ENCODE assay signal across 21 mouse cellular contexts in genomic region chr15:103362333-103362732, GRCm38 (mm10). TPM values are rescaled to one million over a fixed set of nuclear protein-coding genes. Genes with fewer than 3 reads are reported as not detected.
A peak's percentile ranks its signal among the peaks of the same experiment; 100 is the strongest.
DNase-seq lines count a peak whose midpoint lies in the region; ATAC-seq and TF ChIP-seq lines count a peak whose summit lies in the region.
"Had no signal": no experiment of that assay in that cellular context is flagged by ENCODE, and none has a peak within 500 bp of the region (broad histone marks: within the 10 kb centered on the region; RNA-seq: fewer than 3 reads in every experiment).

No protein-coding gene starts in this region.

- H3K9ac ChIP-seq in heart, embryonic 13.5 days = no peak overlapping the region
- no peak overlapping the region for H3K9ac ChIP-seq in liver, embryonic 12.5 days
- no peak overlapping the region for H3K9ac ChIP-seq in midbrain, embryonic 14.5 days (replicated peaks; ENCODE audit: low read length)
- H3K9ac ChIP-seq: embryonic facial prominence, embryonic 12.5 days; lung, embryonic 14.5 days; neural tube, embryonic 13.5 days had no signal

- TF ChIP-seq CTCF in brain, embryonic 14.5 days (IDR thresholded peaks at IDR 0.05; ENCODE audit: borderline replicate concordance, extremely low read depth, insufficient read depth, insufficient read length) = no peak

- H3K9me3 ChIP-seq in heart, embryonic 13.5 days = no peaks in the 10 kb centered on the region
- no peaks in the 10 kb centered on the region for H3K9me3 ChIP-seq in liver, embryonic 12.5 days (replicated peaks)
- H3K9me3 ChIP-seq in midbrain, embryonic 14.5 days (ENCODE audit: control insufficient read depth, low read length) = no peaks in the 10 kb centered on the region
- H3K9me3 ChIP-seq: embryonic facial prominence, embryonic 12.5 days; neural tube, embryonic 13.5 days had no signal

- TF ChIP-seq POLR2A in brain, embryonic 14.5 days (IDR thresholded peaks at IDR 0.05; ENCODE audit: borderline replicate concordance, extremely low read depth, insufficient read depth, insufficient read length, poor library complexity, severe bottlenecking) = no peak

- peaks cover 28% of the 10 kb centered on the region for H3K36me3 ChIP-seq in heart, embryonic 13.5 days
- H3K36me3 ChIP-seq in liver, embryonic 12.5 days = peaks cover 16% of the 10 kb centered on the region
- H3K36me3 ChIP-seq in midbrain, embryonic 14.5 days (ENCODE audit: control insufficient read depth, insufficient read depth, low read length) = no peaks in the 10 kb centered on the region
- H3K36me3 ChIP-seq: neural tube, embryonic 13.5 days had no signal

- no peak overlapping the region for H3K4me3 ChIP-seq in heart, embryonic 13.5 days
- H3K4me3 ChIP-seq in liver, embryonic 12.5 days = no peak overlapping the region
- H3K4me3 ChIP-seq in midbrain, embryonic 14.5 days (replicated peaks; ENCODE audit: low read depth, low read length) = no peak overlapping the region
- H3K4me3 ChIP-seq: embryonic facial prominence, embryonic 12.5 days; erythroblast, embryonic 14.5 days; neural tube, embryonic 13.5 days had no signal

- intact Hi-C loops in heart, postnatal 36 days (cut with DNase I) = no loop called here

- H3K27me3 ChIP-seq in heart, embryonic 13.5 days (replicated peaks) = no peaks in the 10 kb centered on the region
- H3K27me3 ChIP-seq in liver, embryonic 12.5 days (replicated peaks) = peaks cover 17% of the 10 kb centered on the region
- 0 out of 2 replicates have a peak, but pooled peaks cover 4% of the 10 kb centered on the region for H3K27me3 ChIP-seq in midbrain, embryonic 14.5 days (ENCODE audit: control insufficient read depth, insufficient read depth, low read length)
- H3K27me3 ChIP-seq: embryonic facial prominence, embryonic 12.5 days had no signal

- peaks cover 80% of the 10 kb centered on the region for H3K4me1 ChIP-seq in heart, embryonic 13.5 days
- H3K4me1 ChIP-seq in liver, embryonic 12.5 days = peaks cover 95% of the 10 kb centered on the region
- H3K4me1 ChIP-seq in midbrain, embryonic 14.5 days (ENCODE audit: control insufficient read depth, insufficient read depth, low read length) = peaks cover 13% of the 10 kb centered on the region

- ATAC-seq in heart, embryonic 13.5 days (ENCODE audit: extremely low read depth, insufficient number of reproducible peaks, low FRiP score, low TSS enrichment) = no peak
- peak; percentile 31; the same call in 1 of the 2 replicates for ATAC-seq in liver, embryonic 12.5 days
- ATAC-seq in megakaryocyte-erythroid progenitor cell, adult 5-6 weeks (replicated peaks; ENCODE audit: low FRiP score, low TSS enrichment, poor library complexity, severe bottlenecking) = peak; percentile 46
- ATAC-seq in midbrain, embryonic 14.5 days (ENCODE audit: low FRiP score, low TSS enrichment) = no peak
- ATAC-seq: forebrain, embryonic 14.5 days; hindbrain, embryonic 16.5 days; intestine, embryonic 16.5 days had no signal

- H3K4me2 ChIP-seq in heart, embryonic 13.5 days = no peak overlapping the region
- H3K4me2 ChIP-seq in liver, embryonic 12.5 days = peak overlapping the region; percentile 32; the same call in 1 of the 2 replicates
- H3K4me2 ChIP-seq in midbrain, embryonic 14.5 days (ENCODE audit: low read length) = no peak overlapping the region
- H3K4me2 ChIP-seq: embryonic facial prominence, embryonic 12.5 days; lung, embryonic 14.5 days; midbrain, embryonic 11.5 days; neural tube, embryonic 13.5 days had no signal

- no peak for DNase-seq in heart, postnatal 36 days
- peak; percentile 41 for DNase-seq in brain, embryonic 14.5 days (ENCODE audit: low read depth)
- no peak for DNase-seq in midbrain, embryonic 14.5 days
- DNase-seq in kidney, postnatal 10 days = no peak
- DNase-seq: B cell, adult 2 months; cerebellum, adult 9-11 months; lung, embryonic 14.5 days; lung, postnatal 36 days; thymus, postnatal 25 days had no signal

- peak overlapping the region; percentile 61 for H3K27ac ChIP-seq in heart, embryonic 13.5 days (replicated peaks)
- peak overlapping the region; percentile 33 for H3K27ac ChIP-seq in liver, embryonic 12.5 days
- H3K27ac ChIP-seq in midbrain, embryonic 14.5 days (replicated peaks; ENCODE audit: low read depth, low read length) = no peak overlapping the region
- H3K27ac ChIP-seq: embryonic facial prominence, embryonic 12.5 days; neural tube, embryonic 13.5 days had no signal

- WGBS in heart, embryonic 13.5 days = 65% methylated on average over 7 of the region's 7 CpGs
- WGBS in liver, embryonic 12.5 days (ENCODE audit: insufficient replicate concordance) = 20% methylated on average over 7 of the region's 7 CpGs
- 81% methylated on average over 6 of the region's 7 CpGs for WGBS in midbrain, embryonic 14.5 days

RNA-seq across cellular contexts. Expression of gene Itga5, which starts 4.2 kb away (rescaled TPM):
- 76.4 and 78.0 TPM in 2 replicates for polyA plus RNA-seq in heart, embryonic 13.5 days (2015; fragmentation: Nextera tagmentation; extraction: Ambion mirVana)
- total RNA-seq in heart, postnatal 36 days (2021) = 10 to 100 TPM; 46.1 to 47.1 TPM
- polyA plus RNA-seq in brain, embryonic 14.5 days (2012; rRNA removed) = 7.6 and 11.1 TPM in 2 replicates
- 21.8 and 23.2 TPM in 2 replicates for polyA plus RNA-seq in liver, embryonic 12.5 days (2016; fragmentation: Nextera tagmentation; extraction: Ambion mirVana)
- total RNA-seq in megakaryocyte-erythroid progenitor cell, adult 5-6 weeks (2014; fragmentation: Nextera tagmentation) = 51.5 and 56.4 TPM in 2 replicates
- total RNA-seq in megakaryocyte-erythroid progenitor cell, adult 5-6 weeks (2017) = 11.5 and 11.8 TPM in 2 replicates
- 3.5 and 6.4 TPM in 2 replicates for polyA plus RNA-seq in midbrain, embryonic 14.5 days (2014; fragmentation: Nextera tagmentation; extraction: Ambion mirVana)

RNA-seq across cellular contexts. Expression of gene Zfp385a, which starts 22.4 kb away (rescaled TPM):
- polyA plus RNA-seq in heart, embryonic 13.5 days (2015; fragmentation: Nextera tagmentation; extraction: Ambion mirVana) = 8.3 and 8.9 TPM in 2 replicates
- total RNA-seq in heart, postnatal 36 days (2021) = 10 to 100 TPM; 12.9 to 13.0 TPM
- 20.3 and 37.5 TPM in 2 replicates for polyA plus RNA-seq in brain, embryonic 14.5 days (2012; rRNA removed)
- polyA plus RNA-seq in liver, embryonic 12.5 days (2016; fragmentation: Nextera tagmentation; extraction: Ambion mirVana) = 7.7 and 8.2 TPM in 2 replicates
- 23.4 and 28.7 TPM in 2 replicates for total RNA-seq in megakaryocyte-erythroid progenitor cell, adult 5-6 weeks (2014; fragmentation: Nextera tagmentation)
- 1.7 and 2.1 TPM in 2 replicates for total RNA-seq in megakaryocyte-erythroid progenitor cell, adult 5-6 weeks (2017)
- 18.3 and 20.9 TPM in 2 replicates for polyA plus RNA-seq in midbrain, embryonic 14.5 days (2014; fragmentation: Nextera tagmentation; extraction: Ambion mirVana)

RNA-seq across cellular contexts. Expression of gene Gpr84, which starts 51.9 kb away (rescaled TPM):
- polyA plus RNA-seq in heart, embryonic 13.5 days (2015; fragmentation: Nextera tagmentation; extraction: Ambion mirVana) = 0.28 and 0.36 TPM in 2 replicates
- total RNA-seq in heart, postnatal 36 days (2021) = not detected
- polyA plus RNA-seq in brain, embryonic 14.5 days (2012; rRNA removed) = 0.30 and 0.33 TPM in 2 replicates
- 0.75 and 0.78 TPM in 2 replicates for polyA plus RNA-seq in liver, embryonic 12.5 days (2016; fragmentation: Nextera tagmentation; extraction: Ambion mirVana)
- total RNA-seq in megakaryocyte-erythroid progenitor cell, adult 5-6 weeks (2014; fragmentation: Nextera tagmentation) = 0.49 TPM in 1 of 2 replicates, not detected in the other
- 0.34 and 1.3 TPM in 2 replicates for total RNA-seq in megakaryocyte-erythroid progenitor cell, adult 5-6 weeks (2017)
- 0.16 and 0.26 TPM in 2 replicates for polyA plus RNA-seq in midbrain, embryonic 14.5 days (2014; fragmentation: Nextera tagmentation; extraction: Ambion mirVana)
- total RNA-seq: adrenal gland, adult 2 months; heart, postnatal 25 days had no signal
- polyA plus RNA-seq: erythroblast, embryonic 14.5 days; lung, embryonic 14.5 days had no signal

Comparison
In these comparisons a context has a peak if more than half of its experiments do, and no peak if none do; other contexts are left out.
1. ATAC-seq: peak in liver, embryonic 12.5 days (single experiment) and megakaryocyte-erythroid progenitor cell, adult 5-6 weeks (single experiment); none in heart, embryonic 13.5 days (single experiment) and midbrain, embryonic 14.5 days (single experiment).